Mouse (Mus musculus): ENCODE results near the gene Dab1.

- TF ChIP-seq CTCF (IDR thresholded peaks at IDR 0.05; ENCODE audit: control insufficient read depth, insufficient read depth, insufficient read length), result no peak
- no peak for TF ChIP-seq USF1 (IDR thresholded peaks at IDR 0.05; ENCODE audit: low read depth)
- TF ChIP-seq FOSL1 (IDR thresholded peaks at IDR 0.05; ENCODE audit: insufficient read depth, low read length, poor library complexity, severe bottlenecking), result no peak
Observed at GRCm38 (mm10) chr4:104012150-104012549, 393.0 kb downstream of the Dab1 start.
